Mouse (Mus musculus) hindbrain, embryonic 15.5 days (tissue): ENCODE measurements at regions not wholly inside any gene's neighbourhood (a gene's known extent, or its start where the extent isn't known, plus 50 kb on each side); places are given as distances from the start of the nearest gene placed in this dataset.

Experiments
- ATAC-seq: fragments of 200-750 bp; cut with Nextera tagmentation; 2 replicates; pipeline ENCODE4 v1.8.0; 2017; ENCODE audit warnings: low read depth, moderate number of reproducible peaks, moderate TSS enrichment; ENCODE audit not compliant: low FRiP score
- H3K27ac ChIP-seq: fragments of 300-500 bp; sonication (generic); replicated peaks from 2 replicates; pipeline ENCODE4 v1.5.1; 2015; ENCODE audit warnings: mild to moderate bottlenecking, inconsistent platforms
- H3K27me3 ChIP-seq: fragments of 300-500 bp; sonication (generic); 2 replicates; pipeline ENCODE4 v1.6.1; 2015; ENCODE audit warnings: control low read depth, inconsistent platforms
- H3K36me3 ChIP-seq: fragments of 300-500 bp; sonication (generic); 2 replicates; pipeline ENCODE4 v1.6.1; 2015; ENCODE audit warnings: control low read depth, inconsistent platforms
- H3K4me1 ChIP-seq: fragments of 300-500 bp; sonication (generic); replicated peaks from 2 replicates; pipeline ENCODE4 v1.6.1; 2015; ENCODE audit warnings: control low read depth, inconsistent platforms
- H3K4me2 ChIP-seq: fragments of 300-500 bp; sonication (generic); 2 replicates; pipeline ENCODE4 v1.6.1; 2015; ENCODE audit warnings: moderate library complexity, mild to moderate bottlenecking, inconsistent platforms
- H3K4me3 ChIP-seq: fragments of 300-500 bp; sonication (generic); 2 replicates; pipeline ENCODE4 v1.5.1; 2015; ENCODE audit warnings: mild to moderate bottlenecking, inconsistent platforms
- H3K9ac ChIP-seq: fragments of 300-500 bp; sonication (generic); 2 replicates; pipeline ENCODE4 v1.6.1; 2015; ENCODE audit warnings: inconsistent platforms
- H3K9me3 ChIP-seq: fragments of 300-500 bp; sonication (generic); 2 replicates; pipeline ENCODE4 v1.6.1; 2016; ENCODE audit warnings: control low read depth, inconsistent platforms
- WGBS: fragments of 180-500 bp; shearing (Covaris S2); methylation state at CpG from one replicate; pipeline ENCODE4 v1.1.7; 2015; 5-methylcytosine and 5-hydroxymethylcytosine counted together

DNA sequence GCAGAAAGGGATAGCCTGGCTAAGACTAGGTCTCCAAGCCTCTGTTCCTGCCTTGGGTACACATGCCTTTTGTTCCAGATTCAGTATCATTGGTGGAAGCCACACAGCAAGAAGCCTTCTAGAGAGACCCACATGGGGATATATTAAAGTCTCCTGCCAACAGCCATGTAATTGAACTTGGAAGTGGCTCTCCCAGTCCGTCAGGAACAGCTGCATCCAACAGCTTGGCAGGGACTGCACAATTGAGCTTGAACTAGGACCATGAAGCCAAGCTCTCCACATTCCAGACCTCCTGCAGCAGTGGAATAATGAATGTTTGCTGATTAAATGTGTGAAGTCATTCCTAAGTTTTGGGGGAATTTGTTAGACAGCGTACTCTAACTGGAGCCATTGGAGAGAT lies 94.5 kb downstream of the Gpr139 start:
- 61% methylated on average over 2 of the region's 2 CpGs for WGBS
- Histone ChIP-seq H3K4me3 (no peak overlapping the region), H3K27ac (no peak overlapping the region), H3K4me2 (no peak overlapping the region), H3K27me3 (0 out of 2 replicates have a peak, but pooled peaks cover 2% of the 10 kb centered on the region), H3K36me3 (no peaks in the 10 kb centered on the region), H3K4me1 (peaks cover 3% of the 10 kb centered on the region), H3K9ac (no peak overlapping the region), H3K9me3 (no peaks in the 10 kb centered on the region)
- ATAC-seq: 0 out of 2 replicates have a peak, but pooled peaks have one; percentile 30

DNA sequence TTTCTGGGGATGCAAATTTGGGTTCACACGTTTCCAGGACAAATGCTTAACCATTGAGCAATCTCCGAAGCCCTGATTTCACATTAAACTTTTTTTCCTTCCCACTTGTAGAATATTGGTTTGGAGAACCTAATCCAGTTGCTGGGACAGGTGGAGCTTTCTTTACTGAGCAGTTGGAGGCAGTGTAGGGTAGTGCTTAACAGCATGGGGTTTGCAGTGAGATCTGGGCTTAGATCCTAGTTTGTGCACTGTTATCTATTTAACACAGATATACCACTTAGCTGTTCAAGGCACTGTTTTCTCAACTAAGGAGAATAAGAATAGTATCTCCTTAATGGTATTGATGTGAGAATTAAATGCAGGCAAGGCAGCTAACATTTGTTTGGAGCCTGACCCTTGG lies 93.5 kb upstream of the Gprc5b start:
- H3K36me3 ChIP-seq: no peaks in the 10 kb centered on the region
- no peak for ATAC-seq
- H3K27me3 ChIP-seq: 0 out of 2 replicates have a peak, but pooled peaks cover 2% of the 10 kb centered on the region
- H3K4me1 ChIP-seq: peaks cover 3% of the 10 kb centered on the region
- WGBS: 82% methylated on average over 2 of the region's 2 CpGs
- H3K4me2 ChIP-seq: no peak overlapping the region
- H3K9ac ChIP-seq: no peak overlapping the region
- no peaks in the 10 kb centered on the region for H3K9me3 ChIP-seq
- no peak overlapping the region for H3K27ac ChIP-seq
- no peak overlapping the region for H3K4me3 ChIP-seq

DNA sequence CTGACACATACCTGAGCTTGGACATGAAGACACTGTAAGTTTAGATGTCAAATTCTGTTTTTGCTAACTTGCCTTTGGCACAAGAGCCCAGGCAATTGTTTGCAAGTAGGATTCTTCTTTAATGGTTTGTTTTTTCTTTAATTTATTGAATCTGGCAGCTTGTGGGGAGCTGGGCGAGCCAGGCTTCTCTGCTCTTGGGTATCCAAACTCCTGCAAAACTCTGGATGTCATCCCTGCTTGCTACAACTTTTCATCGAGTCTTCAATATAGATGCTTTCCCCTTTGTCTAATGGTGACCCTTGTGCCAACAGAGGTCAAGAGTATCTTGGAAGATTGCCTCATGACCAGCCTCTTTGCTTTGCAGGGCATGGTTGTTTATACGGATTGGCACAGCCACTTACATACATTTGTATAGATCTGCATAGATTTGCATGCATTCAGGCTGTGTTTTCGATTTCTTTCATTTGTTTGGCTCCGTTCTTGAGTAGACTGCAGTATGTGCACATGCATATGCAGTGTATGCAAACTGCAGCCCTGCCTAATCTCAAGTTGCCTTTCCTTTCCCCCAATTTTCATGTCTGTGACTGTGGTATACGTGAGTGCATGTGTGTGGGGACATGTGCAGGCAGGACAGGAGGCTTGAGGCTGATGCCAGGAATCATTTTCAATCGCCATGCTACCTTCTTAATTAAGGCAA lies 92.9 kb upstream of the Gprc5b start:
- ATAC-seq: no peak
- H3K9me3 ChIP-seq: no peaks in the 10 kb centered on the region
- 0 out of 2 replicates have a peak, but pooled peaks cover 2% of the 10 kb centered on the region for H3K27me3 ChIP-seq
- no peak overlapping the region for H3K4me2 ChIP-seq
- 41% methylated on average over 7 of the region's 7 CpGs for WGBS
- no peak overlapping the region for H3K4me3 ChIP-seq
- H3K4me1 ChIP-seq: peaks cover 3% of the 10 kb centered on the region
- no peaks in the 10 kb centered on the region for H3K36me3 ChIP-seq
- no peak overlapping the region for H3K27ac ChIP-seq
- H3K9ac ChIP-seq: no peak overlapping the region

DNA sequence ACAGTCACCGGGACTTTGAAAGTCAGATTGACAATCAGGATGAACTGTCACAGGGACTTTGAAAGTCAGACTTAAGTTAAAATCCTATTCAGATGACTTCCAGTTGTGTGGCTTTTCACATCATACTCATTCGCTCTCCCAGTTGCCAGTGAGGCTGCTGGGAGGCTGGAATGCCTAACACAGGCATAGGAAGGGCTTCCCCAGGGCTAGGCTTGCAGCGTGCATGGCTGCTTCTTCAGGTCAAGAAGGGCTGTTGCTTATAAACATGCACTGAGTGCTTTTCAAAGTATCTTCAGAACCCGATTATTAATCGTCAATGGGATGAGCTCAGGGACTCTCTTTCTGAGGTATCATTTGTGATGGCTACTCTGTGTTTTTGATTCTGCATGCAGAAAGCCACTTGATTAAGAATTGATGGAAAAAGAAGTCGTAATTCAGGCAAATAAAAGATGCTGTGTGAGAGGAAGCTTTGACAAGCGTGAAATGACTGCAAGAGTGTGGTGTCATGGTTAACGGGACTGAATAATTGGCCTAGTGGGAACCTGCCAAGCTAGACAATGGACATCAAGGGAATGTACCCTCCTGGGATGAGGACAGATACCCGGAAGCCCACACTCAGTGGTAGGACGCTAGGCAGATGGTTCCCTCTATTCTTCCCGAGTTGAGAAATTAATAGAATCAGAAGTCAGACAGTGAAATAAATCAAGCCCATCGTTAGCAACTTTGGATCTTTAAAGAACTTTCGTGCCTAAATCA lies 90.9 kb upstream of the Gprc5b start:
- no peak for ATAC-seq
- no peaks in the 10 kb centered on the region for H3K36me3 ChIP-seq
- H3K9ac ChIP-seq: no peak overlapping the region
- H3K4me2 ChIP-seq: no peak overlapping the region
- no peaks in the 10 kb centered on the region for H3K9me3 ChIP-seq
- H3K4me1 ChIP-seq: peaks cover 3% of the 10 kb centered on the region
- no peak overlapping the region for H3K4me3 ChIP-seq
- 25% methylated on average over 13 of the region's 13 CpGs for WGBS
- no peaks in the 10 kb centered on the region for H3K27me3 ChIP-seq
- H3K27ac ChIP-seq: no peak overlapping the region

DNA sequence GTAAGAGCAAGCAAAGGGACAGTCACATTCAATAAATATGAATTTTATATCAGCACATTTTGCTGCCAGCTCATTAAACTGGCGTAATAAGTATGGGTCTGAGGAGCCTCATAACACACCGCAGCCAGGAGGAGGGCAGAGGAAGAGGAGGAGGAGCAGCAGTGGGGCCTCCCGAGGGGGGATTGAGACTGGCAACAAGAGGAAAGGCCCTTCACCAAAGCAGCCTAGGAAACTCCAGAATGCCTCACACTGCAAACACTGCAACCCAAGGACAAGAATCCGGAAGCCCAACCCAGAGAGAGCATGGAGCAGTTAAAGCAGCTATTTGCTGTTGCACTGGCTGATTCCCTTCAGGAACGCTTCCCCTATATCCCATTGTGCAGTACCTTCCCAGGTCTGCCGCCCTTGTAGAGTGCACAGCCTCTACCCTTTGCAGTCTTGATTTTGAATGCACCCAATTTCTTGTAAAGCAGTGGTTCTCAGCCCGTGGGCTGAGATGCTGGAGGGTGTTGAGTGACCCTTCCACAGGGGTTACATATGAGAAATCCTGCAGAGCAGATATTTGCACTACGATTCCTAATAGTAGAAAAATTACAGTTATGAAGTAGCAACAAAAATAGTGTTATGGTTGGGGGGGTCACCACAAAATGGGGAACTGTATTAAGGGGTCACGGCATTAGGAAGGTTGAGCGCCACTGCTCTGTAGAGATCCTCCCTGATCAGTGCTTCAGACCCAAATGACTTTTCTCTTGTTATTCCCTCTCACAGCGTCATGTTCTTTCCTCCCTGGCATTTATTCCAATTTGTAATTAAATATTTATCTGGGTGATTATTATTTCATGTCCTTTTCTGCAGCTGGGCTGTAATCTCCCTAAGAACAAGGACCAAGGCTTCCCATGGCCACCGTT lies 82.0 kb upstream of the Gprc5b start:
- Histone ChIP-seq H3K27me3 (no peaks in the 10 kb centered on the region), H3K4me2 (0 out of 2 replicates have a peak overlapping the region, but pooled peaks have one; percentile 6), H3K4me1 (0 out of 2 replicates have a peak, but pooled peaks cover 4% of the 10 kb centered on the region), H3K36me3 (no peaks in the 10 kb centered on the region), H3K4me3 (no peak overlapping the region), H3K9me3 (no peaks in the 10 kb centered on the region), H3K27ac (peak overlapping the region; percentile 23; the same call in 1 of the 2 replicates), H3K9ac (no peak overlapping the region)
- ATAC-seq: peak; percentile 86
- WGBS: 54% methylated on average over 12 of the region's 12 CpGs

DNA sequence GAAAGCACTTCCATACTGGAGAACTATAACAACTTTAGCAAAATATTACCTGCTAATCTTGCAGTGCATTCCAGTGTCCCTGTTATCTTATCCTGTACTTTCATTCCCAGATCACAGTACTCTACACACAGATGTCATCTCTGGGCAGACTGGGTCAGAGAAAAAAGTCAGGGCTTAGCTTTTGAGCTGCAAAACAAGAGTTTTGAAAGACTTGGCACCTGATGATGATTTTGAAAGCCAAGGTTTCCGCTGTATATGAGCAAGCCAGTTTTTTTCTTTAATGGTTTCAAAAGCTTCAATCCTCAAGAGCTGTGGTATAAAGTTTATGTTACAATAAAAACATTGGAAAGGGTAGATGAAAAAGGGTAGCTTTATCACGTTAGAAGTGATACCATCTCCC lies 71.0 kb upstream of the Gprc5b start:
- H3K4me1 ChIP-seq: no peaks in the 10 kb centered on the region
- H3K9ac ChIP-seq: no peak overlapping the region
- no peaks in the 10 kb centered on the region for H3K27me3 ChIP-seq
- no peak overlapping the region for H3K4me2 ChIP-seq
- H3K36me3 ChIP-seq: no peaks in the 10 kb centered on the region
- 68% methylated on average over 2 of the region's 2 CpGs for WGBS
- no peaks in the 10 kb centered on the region for H3K9me3 ChIP-seq
- no peak overlapping the region for H3K4me3 ChIP-seq
- no peak overlapping the region for H3K27ac ChIP-seq
- no peak for ATAC-seq
